Mouse (Mus musculus): ENCODE data around the gene Dyrk3. TPM values are rescaled to one million over a fixed set of nuclear protein-coding genes. Genes with fewer than 3 reads are reported as not detected.
A peak's percentile ranks its signal among the peaks of the same experiment; 100 is the strongest.

Gene Dyrk3
- polyA plus RNA-seq, 2 experiments, result 1.7 to 2.3 TPM

- no peak for DNase-seq (ENCODE audit: low spot score)
- Histone ChIP-seq H3K36me3 (ENCODE audit: control insufficient read depth, insufficient read depth, low read length) (no peaks in the 10 kb centered on the region), H3K4me3 (replicated peaks; ENCODE audit: low read length) (no peak overlapping the region), H3K9me3 (ENCODE audit: control insufficient read depth, low read length) (no peaks in the 10 kb centered on the region), H3K9ac (ENCODE audit: low read depth, low read length, severe bottlenecking) (no peak overlapping the region), H3K4me2 (replicated peaks; ENCODE audit: low read depth, low read length, severe bottlenecking) (no peak overlapping the region), H3K27me3 (ENCODE audit: control insufficient read depth, insufficient read depth, low read length) (no peaks in the 10 kb centered on the region), H3K27ac (replicated peaks; ENCODE audit: low read depth, low read length) (no peak overlapping the region), H3K4me1 (ENCODE audit: control insufficient read depth, insufficient read depth, low read length) (no peaks in the 10 kb centered on the region; the same call in 1 of the 2 replicates)
- TF ChIP-seq POLR2A (IDR thresholded peaks at IDR 0.05; ENCODE audit: borderline replicate concordance, extremely low read depth, insufficient read depth, insufficient read length), result no peak
- 67% methylated on average over 2 of the region's 2 CpGs for WGBS
- no peak for ATAC-seq (ENCODE audit: low FRiP score, low read depth)
These were observed 3.3 kb upstream of the Dyrk3 start for GRCm38 (mm10) chr1:131141449-131141848.

DNA sequence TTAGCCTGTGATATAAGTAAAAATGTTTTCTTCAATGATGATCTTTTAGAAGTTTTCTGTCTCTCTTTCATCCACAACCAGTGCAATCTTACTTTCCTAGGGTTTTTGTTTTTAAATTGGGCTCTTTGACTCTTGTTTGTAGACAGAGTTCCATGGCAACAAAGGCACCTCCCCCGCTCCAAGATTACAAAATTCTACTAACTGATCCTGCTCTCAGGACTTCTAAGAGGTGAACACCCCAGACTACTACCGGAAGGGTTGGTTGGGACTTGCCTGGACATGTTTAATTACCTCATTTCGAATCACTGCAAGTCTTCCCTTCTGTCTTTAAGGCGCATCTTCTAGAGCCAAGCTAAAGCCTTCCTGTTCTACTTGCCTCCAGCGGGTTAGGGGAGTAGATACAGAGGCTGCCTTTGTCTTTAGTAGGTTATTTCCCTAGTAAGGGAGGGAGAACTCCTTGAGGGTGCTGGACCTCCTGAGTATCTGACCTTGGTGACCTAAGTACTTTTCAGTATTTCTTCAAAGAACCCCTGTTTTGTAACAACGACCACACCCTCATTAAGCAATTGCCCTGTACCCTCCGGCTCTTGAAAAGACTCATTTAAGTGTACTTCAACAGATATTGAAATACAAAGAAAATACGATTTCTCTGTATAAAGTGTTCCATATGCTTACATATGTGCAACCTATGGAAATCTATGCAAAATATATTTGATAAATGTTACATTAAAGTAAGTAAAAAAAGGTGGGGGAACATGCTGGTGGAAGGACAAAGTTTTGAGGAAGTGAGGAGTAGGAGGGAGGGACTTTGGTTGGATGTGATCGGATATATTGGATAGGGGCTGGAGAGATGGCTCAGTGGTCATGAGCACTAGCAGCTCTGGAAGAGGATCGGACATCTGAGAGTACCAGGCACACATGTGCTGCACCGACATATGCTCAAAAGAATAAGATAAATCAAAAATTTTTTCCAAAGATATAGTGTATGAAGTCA lies 1.3 kb upstream of the Dyrk3 start:
- Histone ChIP-seq H3K4me1 (ENCODE audit: control insufficient read depth, insufficient read depth, low read length) (no peaks in the 10 kb centered on the region; the same call in 1 of the 2 replicates), H3K9ac (ENCODE audit: low read depth, low read length, severe bottlenecking) (peak overlapping the region; percentile 64; the same call in 1 of the 2 replicates), H3K27me3 (ENCODE audit: control insufficient read depth, insufficient read depth, low read length) (no peaks in the 10 kb centered on the region), H3K4me2 (replicated peaks; ENCODE audit: low read depth, low read length, severe bottlenecking) (peak overlapping the region; percentile 93), H3K27ac (replicated peaks; ENCODE audit: low read depth, low read length) (peak overlapping the region; percentile 89; the same call in 1 of the 2 replicates), H3K9me3 (ENCODE audit: control insufficient read depth, low read length) (no peaks in the 10 kb centered on the region), H3K4me3 (replicated peaks; ENCODE audit: low read length) (peak overlapping the region; percentile 79), H3K36me3 (ENCODE audit: control insufficient read depth, insufficient read depth, low read length) (no peaks in the 10 kb centered on the region)
- WGBS, result 69% methylated on average over 11 of the region's 11 CpGs
- DNase-seq (ENCODE audit: low spot score) (peak; percentile 17), ATAC-seq (ENCODE audit: low FRiP score, low read depth) (no peak)
- TF ChIP-seq POLR2A (IDR thresholded peaks at IDR 0.05; ENCODE audit: borderline replicate concordance, extremely low read depth, insufficient read depth, insufficient read length), result no peak

- TF ChIP-seq POLR2A (IDR thresholded peaks at IDR 0.05; ENCODE audit: borderline replicate concordance, extremely low read depth, insufficient read depth, insufficient read length), result no peak
- Histone ChIP-seq H3K9ac (ENCODE audit: low read depth, low read length, severe bottlenecking) (peak overlapping the region; percentile 64), H3K9me3 (ENCODE audit: control insufficient read depth, low read length) (no peaks in the 10 kb centered on the region), H3K36me3 (ENCODE audit: control insufficient read depth, insufficient read depth, low read length) (no peaks in the 10 kb centered on the region), H3K27me3 (ENCODE audit: control insufficient read depth, insufficient read depth, low read length) (no peaks in the 10 kb centered on the region), H3K4me1 (ENCODE audit: control insufficient read depth, insufficient read depth, low read length) (no peaks in the 10 kb centered on the region; the same call in 1 of the 2 replicates), H3K27ac (replicated peaks; ENCODE audit: low read depth, low read length) (peak overlapping the region; percentile 89; the same call in 1 of the 2 replicates), H3K4me3 (replicated peaks; ENCODE audit: low read length) (peak overlapping the region; percentile 79), H3K4me2 (replicated peaks; ENCODE audit: low read depth, low read length, severe bottlenecking) (peak overlapping the region; percentile 93)
- ATAC-seq (ENCODE audit: low FRiP score, low read depth) (peak; percentile 70), DNase-seq (ENCODE audit: low spot score) (no peak)
- 0% methylated on average over 33 of the region's 36 CpGs for WGBS
These were observed 422 bp downstream of the Dyrk3 start for GRCm38 (mm10) chr1:131137717-131138118.

DNA sequence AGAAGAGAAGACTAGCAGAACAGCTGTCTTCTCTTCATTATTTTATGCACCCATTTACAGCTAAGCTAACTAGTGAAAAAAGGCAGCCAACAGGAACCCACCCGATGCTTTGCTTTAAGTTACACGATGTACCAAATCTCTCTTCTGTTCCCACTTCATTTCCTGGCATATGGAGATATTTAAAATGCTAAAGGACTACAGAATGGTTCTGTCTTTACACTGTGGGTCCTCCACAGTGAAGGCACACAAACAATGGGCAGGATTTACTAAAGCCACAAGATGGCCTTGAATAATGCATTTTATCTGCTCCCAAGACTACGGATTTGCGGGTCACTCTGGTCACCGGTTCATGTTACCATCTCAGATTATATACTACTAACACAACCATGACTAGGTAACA lies 1.0 kb downstream of the Dyrk3 start:
- ATAC-seq (ENCODE audit: low FRiP score, low read depth), result no peak
- peak overlapping the region; percentile 79 for H3K4me3 ChIP-seq (replicated peaks; ENCODE audit: low read length)

DNA sequence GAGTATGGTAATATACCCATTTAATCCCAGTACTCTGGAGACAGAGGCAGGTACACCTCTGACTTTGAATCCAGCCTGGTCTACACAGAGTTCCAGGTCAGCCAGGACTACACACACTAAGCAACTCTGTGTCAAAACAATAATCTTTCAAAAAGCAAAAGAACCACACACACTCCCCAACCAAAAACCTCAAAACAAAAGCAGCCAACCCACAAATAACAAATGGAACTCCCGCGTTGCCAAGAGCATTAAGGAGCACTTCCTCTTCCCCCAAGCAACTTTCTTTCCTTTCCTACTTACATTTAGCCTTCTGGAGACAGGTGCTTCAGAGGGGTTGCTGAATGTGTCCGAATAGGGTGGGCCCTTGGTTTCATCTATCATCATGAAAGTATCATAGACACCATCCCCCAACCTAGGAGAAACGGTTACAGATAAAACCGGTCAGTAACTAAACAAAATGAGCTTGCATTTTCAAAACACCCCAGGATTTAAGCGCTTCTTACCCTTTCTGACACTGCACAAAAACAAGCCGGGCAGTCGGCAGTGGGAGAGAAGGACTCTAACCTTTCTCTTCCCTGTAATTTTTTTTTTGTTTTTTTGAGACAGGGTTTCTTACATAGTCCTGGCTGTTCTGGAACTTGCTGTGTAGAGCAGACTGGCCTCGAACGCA lies 2.0 kb downstream of the Dyrk3 start:
- Histone ChIP-seq H3K9me3 (ENCODE audit: control insufficient read depth, low read length) (no peaks in the 10 kb centered on the region), H3K27ac (replicated peaks; ENCODE audit: low read depth, low read length) (no peak overlapping the region), H3K27me3 (ENCODE audit: control insufficient read depth, insufficient read depth, low read length) (no peaks in the 10 kb centered on the region), H3K36me3 (ENCODE audit: control insufficient read depth, insufficient read depth, low read length) (no peaks in the 10 kb centered on the region), H3K9ac (ENCODE audit: low read depth, low read length, severe bottlenecking) (no peak overlapping the region), H3K4me2 (replicated peaks; ENCODE audit: low read depth, low read length, severe bottlenecking) (no peak overlapping the region), H3K4me1 (ENCODE audit: control insufficient read depth, insufficient read depth, low read length) (no peaks in the 10 kb centered on the region; the same call in 1 of the 2 replicates), H3K4me3 (replicated peaks; ENCODE audit: low read length) (no peak overlapping the region)
- ATAC-seq (ENCODE audit: low FRiP score, low read depth) (no peak), DNase-seq (ENCODE audit: low spot score) (no peak)
- 75% methylated on average over 10 of the region's 10 CpGs for WGBS
- TF ChIP-seq POLR2A (IDR thresholded peaks at IDR 0.05; ENCODE audit: borderline replicate concordance, extremely low read depth, insufficient read depth, insufficient read length), result no peak

More for the DNA sequence above, 1.0 kb downstream of the Dyrk3 start:
- Histone ChIP-seq H3K27ac (replicated peaks; ENCODE audit: low read depth, low read length) (no peak overlapping the region), H3K9ac (ENCODE audit: low read depth, low read length, severe bottlenecking) (no peak overlapping the region), H3K36me3 (ENCODE audit: control insufficient read depth, insufficient read depth, low read length) (no peaks in the 10 kb centered on the region), H3K9me3 (ENCODE audit: control insufficient read depth, low read length) (no peaks in the 10 kb centered on the region), H3K4me2 (replicated peaks; ENCODE audit: low read depth, low read length, severe bottlenecking) (peak overlapping the region; percentile 93; the same call in 1 of the 2 replicates), H3K27me3 (ENCODE audit: control insufficient read depth, insufficient read depth, low read length) (no peaks in the 10 kb centered on the region), H3K4me1 (ENCODE audit: control insufficient read depth, insufficient read depth, low read length) (no peaks in the 10 kb centered on the region; the same call in 1 of the 2 replicates)
- DNase-seq (ENCODE audit: low spot score), result no peak
- WGBS, result 25% methylated on average over 5 of the region's 5 CpGs
- no peak for TF ChIP-seq POLR2A (IDR thresholded peaks at IDR 0.05; ENCODE audit: borderline replicate concordance, extremely low read depth, insufficient read depth, insufficient read length)

Data from limb, embryonic 14.5 days (tissue).